ENCODE assay signal across 5 mouse cellular contexts in genomic region chr10:85823752-85824151, GRCm38 (mm10). TPM values are rescaled to one million over a fixed set of nuclear protein-coding genes. Genes with fewer than 3 reads are reported as not detected.
DNase-seq lines count a peak whose midpoint lies in the region; ATAC-seq and TF ChIP-seq lines count a peak whose summit lies in the region.
"Not testable (repeated sequence)": the region's sequence is repeated elsewhere in the genome, so short reads cannot be mapped to it uniquely, and the experiment has no call there.

No protein-coding gene starts in this region.

- H3K27ac ChIP-seq in heart, embryonic 12.5 days (ENCODE audit: poor library complexity, severe bottlenecking) = peak overlapping the region; percentile 54
- 0 out of 2 replicates have a peak overlapping the region, but pooled peaks have one; percentile 31 for H3K27ac ChIP-seq in heart, embryonic 15.5 days
- not testable (repeated sequence) for H3K27ac ChIP-seq in lung, embryonic 14.5 days (ENCODE audit: low read depth); lung, embryonic 16.5 days (ENCODE audit: low read length)

- not testable (repeated sequence) for H3K9ac ChIP-seq in heart, embryonic 12.5 days; heart, embryonic 15.5 days; lung, embryonic 14.5 days; lung, embryonic 16.5 days (ENCODE audit: low read length)

- peak; percentile 63 for ATAC-seq in heart, embryonic 12.5 days (ENCODE audit: insufficient number of reproducible peaks, low FRiP score)
- ATAC-seq in heart, embryonic 15.5 days (replicated peaks; ENCODE audit: insufficient number of reproducible peaks, insufficient read depth, low FRiP score, low read depth) = 0 out of 2 replicates have a peak, but pooled peaks have one; percentile 58
- not testable (repeated sequence) for ATAC-seq in lung, embryonic 14.5 days (ENCODE audit: insufficient read depth)
- ATAC-seq in lung, embryonic 16.5 days (ENCODE audit: low read depth) = peak; percentile 10; the same call in 1 of the 2 replicates

- DNase-seq in heart, adult 11 months = peak; percentile 52
- DNase-seq in lung, embryonic 14.5 days = peak; percentile 3

- not testable (repeated sequence) for H3K36me3 ChIP-seq in heart, embryonic 12.5 days; heart, embryonic 15.5 days; lung, embryonic 14.5 days (ENCODE audit: insufficient read depth); lung, embryonic 16.5 days (ENCODE audit: control insufficient read depth, insufficient read depth, low read length)

- not testable (repeated sequence) for H3K27me3 ChIP-seq in heart, embryonic 12.5 days (replicated peaks); heart, embryonic 15.5 days; lung, embryonic 14.5 days (ENCODE audit: insufficient read depth, low read length); lung, embryonic 16.5 days (ENCODE audit: control insufficient read depth, insufficient read depth, low read depth, low read length)

- H3K4me3 ChIP-seq in heart, embryonic 12.5 days; heart, embryonic 15.5 days; lung, embryonic 14.5 days (ENCODE audit: low read depth, low read length); lung, embryonic 16.5 days (ENCODE audit: low read length): not testable (repeated sequence)

- not testable (repeated sequence) for H3K4me1 ChIP-seq in heart, embryonic 12.5 days (replicated peaks); heart, embryonic 15.5 days (replicated peaks); lung, embryonic 14.5 days (ENCODE audit: insufficient read depth); lung, embryonic 16.5 days (replicated peaks; ENCODE audit: control insufficient read depth, insufficient read depth, low read length)

- not testable (repeated sequence) for H3K9me3 ChIP-seq in heart, embryonic 12.5 days (replicated peaks); heart, embryonic 15.5 days (replicated peaks); lung, embryonic 14.5 days (ENCODE audit: low read depth, low read length); lung, embryonic 16.5 days (ENCODE audit: control insufficient read depth, low read length)

- H3K4me2 ChIP-seq in heart, embryonic 12.5 days; heart, embryonic 15.5 days; lung, embryonic 14.5 days; lung, embryonic 16.5 days (ENCODE audit: low read depth, low read length): not testable (repeated sequence)

- 56% methylated on average over 1 of the region's 1 CpGs for WGBS in heart, embryonic 12.5 days
- 47% methylated on average over 1 of the region's 1 CpGs for WGBS in heart, embryonic 15.5 days
- 79% methylated on average over 1 of the region's 1 CpGs for WGBS in lung, embryonic 14.5 days
- WGBS in lung, embryonic 16.5 days = 75% methylated on average over 1 of the region's 1 CpGs

- TF ChIP-seq CTCF in lung, embryonic 14.5 days (IDR thresholded peaks at IDR 0.05; ENCODE audit: low read depth) = not testable (repeated sequence)

RNA-seq across cellular contexts. Expression of gene Pwp1, which starts 5.5 kb away (rescaled TPM):
- polyA plus RNA-seq in heart, embryonic 12.5 days (2016; fragmentation: Nextera tagmentation; extraction: Ambion mirVana) = 45.9 and 48.1 TPM in 2 replicates
- polyA plus RNA-seq in heart, embryonic 15.5 days (2015; fragmentation: Nextera tagmentation; extraction: Ambion mirVana) = 37.5 and 44.3 TPM in 2 replicates
- 109 and 111 TPM in 2 replicates for polyA plus RNA-seq in lung, embryonic 14.5 days (2014; fragmentation: Nextera tagmentation; extraction: Ambion mirVana)
- 70.0 and 72.3 TPM in 2 replicates for polyA plus RNA-seq in lung, embryonic 16.5 days (2015; fragmentation: Nextera tagmentation; extraction: Ambion mirVana)
